Mouse (Mus musculus): ENCODE data around the gene Vmac. TPM values are rescaled to one million over a fixed set of nuclear protein-coding genes. Genes with fewer than 3 reads are reported as not detected.
A peak's percentile ranks its signal among the peaks of the same experiment; 100 is the strongest.

The Vmac gene
- polyA plus RNA-seq, 1 experiment = 6.5 TPM

GRCm38 (mm10) chr17:56668384-56669144 lies 49.3 kb downstream of the Vmac start:
- Histone ChIP-seq H3K27me3 (ENCODE audit: control insufficient read depth, insufficient read depth, insufficient read length) (no peaks in the 10 kb centered on the region), H3K4me2 (ENCODE audit: low read depth) (peak overlapping the region; percentile 77), H3K36me3 (ENCODE audit: control insufficient read depth, insufficient read depth) (no peaks in the 10 kb centered on the region), H3ac (ENCODE audit: control insufficient read depth, insufficient read length) (no peak overlapping the region), H3K79me2 (ENCODE audit: control insufficient read depth, insufficient read depth) (peaks cover 2% of the 10 kb centered on the region), H3K4me3 (no peak overlapping the region)
- peak in 1 of 3 experiments; percentile 24 for TF ChIP-seq MYOD1 (IDR thresholded peaks at IDR 0.05; ENCODE audit: control insufficient read depth in 1 of 3, insufficient read length in 2 of 3, low read depth in 2 of 3)
- no peak for TF ChIP-seq MYOG (IDR thresholded peaks at IDR 0.05; ENCODE audit: control insufficient read depth in 1 of 3, insufficient read depth in 1 of 3, insufficient read length in 2 of 3, low read depth in 2 of 3)

GRCm38 (mm10) chr17:56667591-56667990 lies 50.2 kb downstream of the Vmac start:
- Histone ChIP-seq H3K79me2 (ENCODE audit: control insufficient read depth, insufficient read depth) (no peaks in the 10 kb centered on the region), H3K4me2 (ENCODE audit: low read depth) (peak overlapping the region; percentile 77), H3ac (ENCODE audit: control insufficient read depth, insufficient read length) (no peak overlapping the region), H3K4me3 (no peak overlapping the region), H3K27me3 (ENCODE audit: control insufficient read depth, insufficient read depth, insufficient read length) (no peaks in the 10 kb centered on the region), H3K36me3 (ENCODE audit: control insufficient read depth, insufficient read depth) (no peaks in the 10 kb centered on the region)
- TF ChIP-seq TCF12 (IDR thresholded peaks at IDR 0.05; ENCODE audit: insufficient read depth, poor library complexity, severe bottlenecking) = no peak
- TF ChIP-seq CEBPB (IDR thresholded peaks at IDR 0.05; ENCODE audit: insufficient read depth, poor library complexity, severe bottlenecking) = no peak
- TF ChIP-seq REST (IDR thresholded peaks at IDR 0.05; ENCODE audit: insufficient read depth, insufficient read length) = no peak
- no peak for TF ChIP-seq MYOG (IDR thresholded peaks at IDR 0.05; ENCODE audit: control insufficient read depth in 1 of 3, insufficient read depth in 1 of 3, insufficient read length in 2 of 3, low read depth in 2 of 3)
- TF ChIP-seq TCF3 (IDR thresholded peaks at IDR 0.05; ENCODE audit: insufficient read length, low read depth) = no peak
- no peak for TF ChIP-seq POLR2AphosphoS2 (IDR thresholded peaks at IDR 0.05; ENCODE audit: insufficient read length, low read depth)
- no peak for TF ChIP-seq USF1 (IDR thresholded peaks at IDR 0.05; ENCODE audit: low read depth)
- TF ChIP-seq E2F4 (IDR thresholded peaks at IDR 0.05; ENCODE audit: insufficient read depth) = no peak
- TF ChIP-seq MYOD1 (IDR thresholded peaks at IDR 0.05; ENCODE audit: control insufficient read depth in 1 of 3, insufficient read length in 2 of 3, low read depth in 2 of 3) = no peak
- no peak for TF ChIP-seq MAX (IDR thresholded peaks at IDR 0.05; ENCODE audit: low read depth)
- no peak for TF ChIP-seq SRF (IDR thresholded peaks at IDR 0.05; ENCODE audit: control insufficient read depth, insufficient read length, low read depth)
- TF ChIP-seq POLR2A (IDR thresholded peaks at IDR 0.05; ENCODE audit: insufficient read length, low read depth) = no peak

GRCm38 (mm10) chr17:56666384-56666783 lies 51.4 kb downstream of the Vmac start:
- Histone ChIP-seq H3K4me2 (ENCODE audit: low read depth) (no peak overlapping the region), H3K27me3 (ENCODE audit: control insufficient read depth, insufficient read depth, insufficient read length) (no peaks in the 10 kb centered on the region), H3K79me2 (ENCODE audit: control insufficient read depth, insufficient read depth) (no peaks in the 10 kb centered on the region), H3K4me3 (no peak overlapping the region), H3K36me3 (ENCODE audit: control insufficient read depth, insufficient read depth) (no peaks in the 10 kb centered on the region), H3ac (ENCODE audit: control insufficient read depth, insufficient read length) (no peak overlapping the region)
- no peak for TF ChIP-seq CEBPB (IDR thresholded peaks at IDR 0.05; ENCODE audit: insufficient read depth, poor library complexity, severe bottlenecking)
- no peak for TF ChIP-seq E2F4 (IDR thresholded peaks at IDR 0.05; ENCODE audit: insufficient read depth)
- TF ChIP-seq MYOG (IDR thresholded peaks at IDR 0.05; ENCODE audit: control insufficient read depth in 1 of 3, insufficient read depth in 1 of 3, insufficient read length in 2 of 3, low read depth in 2 of 3) = no peak
- TF ChIP-seq TCF12 (IDR thresholded peaks at IDR 0.05; ENCODE audit: insufficient read depth, poor library complexity, severe bottlenecking) = no peak
- no peak for TF ChIP-seq MAX (IDR thresholded peaks at IDR 0.05; ENCODE audit: low read depth)
- TF ChIP-seq MYOD1 (IDR thresholded peaks at IDR 0.05; ENCODE audit: control insufficient read depth in 1 of 3, insufficient read length in 2 of 3, low read depth in 2 of 3) = no peak
- TF ChIP-seq REST (IDR thresholded peaks at IDR 0.05; ENCODE audit: insufficient read depth, insufficient read length) = no peak
- TF ChIP-seq TCF3 (IDR thresholded peaks at IDR 0.05; ENCODE audit: insufficient read length, low read depth) = no peak
- TF ChIP-seq POLR2A (IDR thresholded peaks at IDR 0.05; ENCODE audit: insufficient read length, low read depth) = no peak
- no peak for TF ChIP-seq POLR2AphosphoS2 (IDR thresholded peaks at IDR 0.05; ENCODE audit: insufficient read length, low read depth)
- no peak for TF ChIP-seq USF1 (IDR thresholded peaks at IDR 0.05; ENCODE audit: low read depth)
- TF ChIP-seq SRF (IDR thresholded peaks at IDR 0.05; ENCODE audit: control insufficient read depth, insufficient read length, low read depth) = no peak

- TF ChIP-seq MAX (IDR thresholded peaks at IDR 0.05; ENCODE audit: low read depth) (no peak), REST (IDR thresholded peaks at IDR 0.05; ENCODE audit: insufficient read depth, insufficient read length) (no peak), MYOD1 (IDR thresholded peaks at IDR 0.05; ENCODE audit: control insufficient read depth in 1 of 3, insufficient read length in 2 of 3, low read depth in 2 of 3) (no peak), SRF (IDR thresholded peaks at IDR 0.05; ENCODE audit: control insufficient read depth, insufficient read length, low read depth) (no peak), POLR2AphosphoS2 (IDR thresholded peaks at IDR 0.05; ENCODE audit: insufficient read length, low read depth) (no peak), MYOG (IDR thresholded peaks at IDR 0.05; ENCODE audit: control insufficient read depth in 1 of 3, insufficient read depth in 1 of 3, insufficient read length in 2 of 3, low read depth in 2 of 3) (no peak), E2F4 (IDR thresholded peaks at IDR 0.05; ENCODE audit: insufficient read depth) (no peak), CEBPB (IDR thresholded peaks at IDR 0.05; ENCODE audit: insufficient read depth, poor library complexity, severe bottlenecking) (no peak), TCF12 (IDR thresholded peaks at IDR 0.05; ENCODE audit: insufficient read depth, poor library complexity, severe bottlenecking) (no peak), USF1 (IDR thresholded peaks at IDR 0.05; ENCODE audit: low read depth) (no peak), POLR2A (IDR thresholded peaks at IDR 0.05; ENCODE audit: insufficient read length, low read depth) (no peak), TCF3 (IDR thresholded peaks at IDR 0.05; ENCODE audit: insufficient read length, low read depth) (no peak)
- no peaks in the 10 kb centered on the region for H3K36me3 ChIP-seq (ENCODE audit: control insufficient read depth, insufficient read depth)
- no peaks in the 10 kb centered on the region for H3K79me2 ChIP-seq (ENCODE audit: control insufficient read depth, insufficient read depth)
- H3K4me3 ChIP-seq = no peak overlapping the region
- H3ac ChIP-seq (ENCODE audit: control insufficient read depth, insufficient read length) = no peak overlapping the region
- H3K27me3 ChIP-seq (ENCODE audit: control insufficient read depth, insufficient read depth, insufficient read length) = no peaks in the 10 kb centered on the region
- no peak overlapping the region for H3K4me2 ChIP-seq (ENCODE audit: low read depth)
These were observed 53.5 kb downstream of the Vmac start for GRCm38 (mm10) chr17:56664333-56664732.

Other genes starting within 250 kb of the Vmac start
- gene Ptprs, start 241.5 kb downstream of the Vmac start, polyA plus RNA-seq (2012; fragmentation: generic; extraction: Trizol) = 116 TPM
- not detected for gene Znrf4, start 205.6 kb downstream of the Vmac start, polyA plus RNA-seq (2012; fragmentation: generic; extraction: Trizol)
- gene Gm20219, start 163.6 kb downstream of the Vmac start, polyA plus RNA-seq (2012; fragmentation: generic; extraction: Trizol) = 0.28 TPM
- 35.3 TPM for gene Safb2, start 133.4 kb downstream of the Vmac start, polyA plus RNA-seq (2012; fragmentation: generic; extraction: Trizol)
- gene Safb, start 133.2 kb downstream of the Vmac start, polyA plus RNA-seq (2012; fragmentation: generic; extraction: Trizol) = 58.9 TPM
- 587 TPM for gene 2410015M20Rik, start 108.3 kb downstream of the Vmac start, polyA plus RNA-seq (2012; fragmentation: generic; extraction: Trizol)
- 3,746 TPM for gene Rpl36, start 104.6 kb downstream of the Vmac start, polyA plus RNA-seq (2012; fragmentation: generic; extraction: Trizol)
- gene Lonp1, start 91.1 kb downstream of the Vmac start, polyA plus RNA-seq (2012; fragmentation: generic; extraction: Trizol) = 278 TPM
- 0.16 TPM for gene Catsperd, start 89.9 kb downstream of the Vmac start, polyA plus RNA-seq (2012; fragmentation: generic; extraction: Trizol)
- gene Ranbp3, start 44.7 kb downstream of the Vmac start, polyA plus RNA-seq (2012; fragmentation: generic; extraction: Trizol) = 70.0 TPM
- 469 TPM for gene Ndufa11, start 255 bp downstream of the Vmac start, polyA plus RNA-seq (2012; fragmentation: generic; extraction: Trizol)
- gene Nrtn, start 39.5 kb upstream of the Vmac start, polyA plus RNA-seq (2012; fragmentation: generic; extraction: Trizol) = 0.78 TPM
- gene Dus3l, start 46.7 kb upstream of the Vmac start, polyA plus RNA-seq (2012; fragmentation: generic; extraction: Trizol) = 38.7 TPM
- 0.16 TPM for gene Prr22, start 52.2 kb upstream of the Vmac start, polyA plus RNA-seq (2012; fragmentation: generic; extraction: Trizol)
- 4.4 TPM for gene Rfx2, start 113.0 kb upstream of the Vmac start, polyA plus RNA-seq (2012; fragmentation: generic; extraction: Trizol)
- gene Acsbg2, start 156.4 kb upstream of the Vmac start, polyA plus RNA-seq (2012; fragmentation: generic; extraction: Trizol) = not detected
- 0.01 TPM for gene 1700061G19Rik, start 157.5 kb upstream of the Vmac start, polyA plus RNA-seq (2012; fragmentation: generic; extraction: Trizol)
- gene Mllt1, start 217.4 kb upstream of the Vmac start, polyA plus RNA-seq (2012; fragmentation: generic; extraction: Trizol) = 28.5 TPM